Comparison of ENCODE assay signal across 7 mouse cellular contexts in the genomic region with DNA sequence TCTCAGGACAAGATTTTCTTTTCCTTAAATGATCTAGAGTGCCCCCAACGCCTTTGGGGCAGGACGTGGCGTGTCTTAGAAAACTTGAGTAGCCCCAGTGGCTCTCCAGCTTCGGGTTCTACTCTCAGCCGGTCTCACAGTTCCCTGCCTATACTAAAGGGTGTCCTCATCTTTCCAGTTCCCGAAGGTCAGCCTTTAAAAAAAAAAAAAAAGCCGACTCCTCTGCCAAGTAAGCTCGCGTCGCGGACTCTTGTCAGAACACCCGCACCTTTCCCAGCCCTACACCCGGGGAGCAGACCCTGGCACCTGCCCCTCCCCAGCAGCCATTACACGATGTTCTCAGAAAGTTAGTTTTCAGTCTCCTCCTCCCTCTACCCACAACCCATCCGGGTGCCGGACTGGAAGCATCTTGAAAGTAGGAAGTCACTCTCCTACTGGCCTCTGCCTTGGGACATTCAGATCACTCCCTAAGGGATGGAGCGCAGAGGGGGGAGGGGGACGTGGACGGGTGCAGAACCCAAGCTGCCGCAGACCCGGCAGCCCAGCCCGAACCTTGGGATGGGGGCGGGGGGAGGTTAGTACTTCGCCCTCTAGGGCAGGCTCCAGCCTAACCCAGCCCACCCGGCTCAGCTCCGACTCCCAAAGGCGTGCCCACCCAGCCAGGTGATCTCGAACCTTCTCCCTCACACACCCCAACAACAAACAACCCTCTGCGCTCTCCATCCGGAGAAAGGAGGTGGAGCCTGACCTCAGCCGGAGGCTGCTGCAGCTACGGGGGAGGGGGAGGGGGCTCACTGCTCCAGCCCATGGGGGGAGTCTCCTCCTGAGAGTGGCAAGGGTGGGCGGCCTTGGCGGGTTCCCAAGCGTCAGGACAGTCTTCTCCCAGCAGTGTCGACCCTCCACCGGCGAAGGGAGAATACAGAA. TPM values are rescaled to one million over a fixed set of nuclear protein-coding genes. Genes with fewer than 3 reads are reported as not detected.
DNase-seq lines count a peak whose midpoint lies in the region; ATAC-seq and TF ChIP-seq lines count a peak whose summit lies in the region.

No protein-coding gene starts in this region.

- peaks cover 95% of the 10 kb centered on the region for H3K27me3 ChIP-seq in E14TG2a.4 (ENCODE audit: insufficient read depth, low read length)
- H3K27me3 ChIP-seq in heart, postnatal 0 days (ENCODE audit: control insufficient read depth, insufficient read depth, low read length) = peaks cover 71% of the 10 kb centered on the region
- H3K27me3 ChIP-seq in limb, embryonic 10.5 days (ENCODE audit: low read depth, poor library complexity, severe bottlenecking) = peaks cover 94% of the 10 kb centered on the region
- H3K27me3 ChIP-seq in midbrain, embryonic 10.5 days (ENCODE audit: low read depth, poor library complexity, severe bottlenecking) = peaks cover 93% of the 10 kb centered on the region

- no peak for TF ChIP-seq EP300 in heart, postnatal 0 days (IDR thresholded peaks at IDR 0.05; ENCODE audit: low read depth)

- no peak for TF ChIP-seq CTCF in E14TG2a.4 (conservative IDR thresholded peaks at IDR 0.05; ENCODE audit: low read length)
- TF ChIP-seq CTCF in heart, postnatal 0 days (IDR thresholded peaks at IDR 0.05; ENCODE audit: low read depth) = no peak

- H3K9ac ChIP-seq in heart, postnatal 0 days (replicated peaks; ENCODE audit: low read depth, low read length) = peak overlapping the region; percentile 15; the same call in 1 of the 2 replicates

- no peak overlapping the region for H3K27ac ChIP-seq in heart, postnatal 0 days (ENCODE audit: low read depth)
- peak overlapping the region; percentile 62 for H3K27ac ChIP-seq in limb, embryonic 10.5 days
- peak overlapping the region; percentile 63 for H3K27ac ChIP-seq in midbrain, embryonic 10.5 days (replicated peaks)

- peaks cover 56% of the 10 kb centered on the region for H3K4me1 ChIP-seq in E14TG2a.4 (replicated peaks; ENCODE audit: low read depth, low read length)
- peaks cover 17% of the 10 kb centered on the region for H3K4me1 ChIP-seq in heart, postnatal 0 days (ENCODE audit: control insufficient read depth, insufficient read depth)
- peaks cover 50% of the 10 kb centered on the region for H3K4me1 ChIP-seq in limb, embryonic 10.5 days
- peaks cover 55% of the 10 kb centered on the region for H3K4me1 ChIP-seq in midbrain, embryonic 10.5 days

- ATAC-seq in heart, postnatal 0 days (ENCODE audit: insufficient read depth, low read depth) = no peak

- no peaks in the 10 kb centered on the region for H3K9me3 ChIP-seq in E14TG2a.4 (ENCODE audit: low read length)
- H3K9me3 ChIP-seq in heart, postnatal 0 days (replicated peaks; ENCODE audit: control insufficient read depth, low read length) = no peaks in the 10 kb centered on the region
- no peaks in the 10 kb centered on the region for H3K9me3 ChIP-seq in limb, embryonic 10.5 days (replicated peaks)
- H3K9me3 ChIP-seq in midbrain, embryonic 10.5 days (replicated peaks) = no peaks in the 10 kb centered on the region

- 2% methylated on average over 38 of the region's 38 CpGs for WGBS in heart, postnatal 0 days
- WGBS in limb, embryonic 10.5 days = under 1% methylated on average over 38 of the region's 38 CpGs
- under 1% methylated on average over 38 of the region's 38 CpGs for WGBS in midbrain, embryonic 10.5 days

- H3K4me3 ChIP-seq in E14TG2a.4 (replicated peaks; ENCODE audit: low read length) = peak overlapping the region; percentile 76
- peak overlapping the region; percentile 60 for H3K4me3 ChIP-seq in heart, postnatal 0 days (ENCODE audit: low read depth, low read length)
- peak overlapping the region; percentile 57 for H3K4me3 ChIP-seq in limb, embryonic 10.5 days
- H3K4me3 ChIP-seq in midbrain, embryonic 10.5 days = peak overlapping the region; percentile 58

- H3K4me2 ChIP-seq in heart, postnatal 0 days (ENCODE audit: low read depth, low read length) = peak overlapping the region; percentile 92

- DNase-seq in ZHBTc4 (ENCODE audit: low read depth, low spot score) = peak; percentile 79
- DNase-seq in embryo, embryonic 11 days = peak; percentile 66
- peak; percentile 11 for DNase-seq in heart, postnatal 0 days (ENCODE audit: low spot score)
- peak; percentile 57 for DNase-seq in limb, embryonic 10.5 days (ENCODE audit: low spot score)
- peak; percentile 57 for DNase-seq in midbrain, embryonic 10.5 days (ENCODE audit: low spot score)
- DNase-seq in thymus, adult 18-20 months = peak; percentile 58 to 76

- no peaks in the 10 kb centered on the region for H3K36me3 ChIP-seq in E14TG2a.4 (ENCODE audit: insufficient read depth, low read length)
- no peaks in the 10 kb centered on the region for H3K36me3 ChIP-seq in heart, postnatal 0 days (replicated peaks; ENCODE audit: control insufficient read depth, insufficient read depth, low read length)
- no peaks in the 10 kb centered on the region for H3K36me3 ChIP-seq in limb, embryonic 10.5 days
- no peaks in the 10 kb centered on the region for H3K36me3 ChIP-seq in midbrain, embryonic 10.5 days

RNA-seq across cellular contexts. Expression of gene Bahd1, which starts 3.9 kb away (rescaled TPM):
- total RNA-seq in heart, postnatal 0 days (2014; rRNA removed; ENCODE audit: low replicate concordance) = 9.4 and 11.7 TPM in 2 replicates
- polyA plus RNA-seq in heart, postnatal 0 days (2015; fragmentation: Nextera tagmentation; extraction: Ambion mirVana) = 1.6 and 1.9 TPM in 2 replicates
- 2.4 and 2.6 TPM in 2 replicates for polyA plus RNA-seq in limb, embryonic 10.5 days (2016; fragmentation: Nextera tagmentation; extraction: Ambion mirVana)
- polyA plus RNA-seq in midbrain, embryonic 10.5 days (2016; fragmentation: Nextera tagmentation; extraction: Ambion mirVana) = 3.8 and 3.9 TPM in 2 replicates

RNA-seq across cellular contexts. Expression of gene Chst14, which starts 30.0 kb away (rescaled TPM):
- 10.8 and 15.3 TPM in 2 replicates for total RNA-seq in heart, postnatal 0 days (2014; rRNA removed; ENCODE audit: low replicate concordance)
- polyA plus RNA-seq in heart, postnatal 0 days (2015; fragmentation: Nextera tagmentation; extraction: Ambion mirVana) = 12.8 and 14.3 TPM in 2 replicates
- 26.2 and 30.3 TPM in 2 replicates for polyA plus RNA-seq in limb, embryonic 10.5 days (2016; fragmentation: Nextera tagmentation; extraction: Ambion mirVana)
- 14.5 and 17.2 TPM in 2 replicates for polyA plus RNA-seq in midbrain, embryonic 10.5 days (2016; fragmentation: Nextera tagmentation; extraction: Ambion mirVana)

RNA-seq across cellular contexts. Expression of gene Ivd, which starts 34.5 kb away (rescaled TPM):
- 154 and 163 TPM in 2 replicates for total RNA-seq in heart, postnatal 0 days (2014; rRNA removed; ENCODE audit: low replicate concordance)
- polyA plus RNA-seq in heart, postnatal 0 days (2015; fragmentation: Nextera tagmentation; extraction: Ambion mirVana) = 84.2 and 92.2 TPM in 2 replicates
- 86.6 and 90.6 TPM in 2 replicates for polyA plus RNA-seq in limb, embryonic 10.5 days (2016; fragmentation: Nextera tagmentation; extraction: Ambion mirVana)
- polyA plus RNA-seq in midbrain, embryonic 10.5 days (2016; fragmentation: Nextera tagmentation; extraction: Ambion mirVana) = 63.3 and 67.3 TPM in 2 replicates

Comparison
In these comparisons a context has a peak if more than half of its experiments do, and no peak if none do; other contexts are left out.
1. DNase-seq: peak in every context shown above with its lines; median percentile 79 in ZHBTc4; 67 in thymus, adult 18-20 months; 66 in embryo, embryonic 11 days; 57 in limb, embryonic 10.5 days; 57 in midbrain, embryonic 10.5 days; 11 in heart, postnatal 0 days.